Mouse (Mus musculus) CH12F3 (cell line): ENCODE data around the gene Ehd2.

Source experiments
- in situ Hi-C: fragments of 300-500 bp; cut with MboI; formaldehyde crosslinking; loops from 2 replicates; pipeline ENCODE4 v1.14.3; 2020; ENCODE audit warnings: low sequenced_read_pairs

The Ehd2 gene

GRCm38 (mm10) chr7:15967312-15967711 is at the start of gene Ehd2:
Gene Ehd2 (minus strand): TSS chr7:15967567.
- in situ Hi-C loops = no loop called here

DNA sequence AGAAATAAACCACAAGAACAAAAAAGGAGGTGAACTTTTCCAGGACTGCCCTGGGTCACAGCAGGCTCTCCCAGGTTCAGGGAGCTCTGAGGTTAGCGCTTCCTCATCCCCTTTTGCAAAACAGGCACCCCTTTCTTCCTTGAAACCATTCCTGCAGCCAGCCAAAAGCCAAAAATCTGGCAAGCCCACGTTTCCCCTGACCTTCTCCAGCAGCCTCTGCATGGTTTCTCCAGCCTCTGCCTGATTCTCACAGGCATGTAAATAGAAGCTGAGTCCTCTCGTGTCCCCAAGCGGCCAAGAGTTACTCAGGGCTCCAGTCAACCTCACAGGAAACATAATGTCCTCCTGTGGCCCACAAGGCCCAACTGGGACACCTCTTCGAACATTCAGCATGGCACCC is 48.0 kb upstream of the Ehd2 start:
- in situ Hi-C loops = no loop called here

- in situ Hi-C loops = no loop called here
Measured at GRCm38 (mm10) chr7:16014521-16015175, 47.3 kb upstream of the Ehd2 start.

DNA sequence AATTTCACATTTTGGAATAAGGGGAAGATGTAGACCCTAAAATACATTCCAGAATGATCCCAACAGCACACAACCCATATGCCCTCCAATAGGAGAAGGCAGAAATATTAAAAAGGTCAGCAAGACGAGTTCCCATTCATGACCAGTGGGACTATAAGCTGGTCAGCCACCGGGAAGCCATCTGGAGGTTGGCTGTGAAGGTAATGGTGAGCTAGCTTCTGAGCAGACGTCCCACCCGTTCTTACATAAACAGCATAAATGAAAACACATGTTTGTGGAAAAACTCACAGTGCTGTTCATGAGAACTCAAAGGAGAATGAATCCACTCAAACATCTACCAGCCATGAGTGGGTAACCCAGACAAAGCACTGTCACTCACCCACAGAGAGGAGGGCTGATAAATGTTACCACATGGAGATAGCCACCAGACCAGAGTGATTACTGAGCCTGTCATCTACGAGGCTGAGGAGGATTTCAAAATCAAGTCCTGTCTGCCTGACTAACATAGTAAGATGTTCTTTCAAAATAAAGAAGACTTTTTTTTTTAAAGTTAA is 46.4 kb upstream of the Ehd2 start:
- in situ Hi-C loops = no loop called here

DNA sequence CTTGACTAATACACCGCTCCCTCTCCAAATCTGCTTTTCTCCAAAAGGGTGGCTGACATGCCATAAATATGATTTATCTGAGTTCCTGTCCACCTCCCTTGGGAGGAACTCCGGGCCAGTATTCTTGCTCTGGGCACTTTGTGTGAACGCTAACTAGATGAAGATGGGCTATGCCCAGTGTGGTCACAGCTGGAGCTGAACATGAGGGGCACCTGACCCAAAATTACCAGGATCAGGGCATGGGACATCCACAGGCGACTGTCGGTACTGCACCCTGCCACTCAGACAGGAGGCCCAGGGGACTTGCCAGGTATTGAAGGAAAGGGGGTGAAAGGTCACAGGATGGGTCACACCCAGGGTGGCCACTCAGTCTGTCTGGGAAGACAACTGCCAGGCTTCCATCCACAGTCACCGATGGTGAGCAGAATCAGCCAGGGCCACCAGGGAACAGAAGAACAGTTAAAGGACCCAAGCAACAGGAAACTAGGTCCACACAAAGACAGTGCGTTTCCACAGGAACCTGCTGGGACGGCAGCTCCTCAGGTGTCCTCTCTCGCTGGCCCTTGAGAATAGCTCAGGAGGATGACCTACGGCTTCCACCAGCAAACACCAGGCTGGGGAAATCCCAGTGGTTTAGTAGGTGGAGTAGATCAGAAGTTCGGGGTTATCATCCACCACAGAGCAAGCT is 45.4 kb upstream of the Ehd2 start:
- in situ Hi-C loops = no loop called here

DNA sequence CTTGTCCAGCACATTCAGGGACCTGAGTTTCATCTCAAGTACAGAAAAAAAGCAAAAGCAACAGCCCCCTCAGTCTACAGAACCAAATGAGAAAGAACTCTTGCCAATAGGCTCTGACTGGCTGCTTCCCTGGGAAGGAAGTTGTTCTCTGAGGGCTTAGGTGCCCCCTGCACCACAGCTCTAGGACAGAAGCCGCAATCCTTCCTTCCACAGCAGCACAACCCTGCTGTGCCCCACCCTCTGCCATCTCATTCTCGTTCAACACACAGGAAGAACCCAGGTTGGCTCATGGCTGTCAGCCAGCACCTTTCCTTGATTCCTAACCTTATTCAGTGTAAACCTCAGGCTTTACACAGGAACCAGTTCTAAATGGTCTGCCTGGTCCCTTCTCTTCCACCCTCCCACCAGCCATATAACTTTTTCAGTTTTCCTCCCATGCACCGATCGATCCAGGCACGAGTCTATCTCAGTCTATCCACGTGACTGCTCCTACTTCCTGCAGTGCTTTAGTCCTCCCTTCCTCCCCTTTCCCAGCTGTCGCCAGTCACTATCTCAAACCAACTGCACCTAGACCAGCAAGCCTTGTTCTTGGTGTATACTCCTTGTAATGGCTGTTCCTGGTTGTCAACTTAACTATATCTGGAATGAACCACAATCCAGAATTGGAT is 44.2 kb upstream of the Ehd2 start:
- in situ Hi-C loops = no loop called here

DNA sequence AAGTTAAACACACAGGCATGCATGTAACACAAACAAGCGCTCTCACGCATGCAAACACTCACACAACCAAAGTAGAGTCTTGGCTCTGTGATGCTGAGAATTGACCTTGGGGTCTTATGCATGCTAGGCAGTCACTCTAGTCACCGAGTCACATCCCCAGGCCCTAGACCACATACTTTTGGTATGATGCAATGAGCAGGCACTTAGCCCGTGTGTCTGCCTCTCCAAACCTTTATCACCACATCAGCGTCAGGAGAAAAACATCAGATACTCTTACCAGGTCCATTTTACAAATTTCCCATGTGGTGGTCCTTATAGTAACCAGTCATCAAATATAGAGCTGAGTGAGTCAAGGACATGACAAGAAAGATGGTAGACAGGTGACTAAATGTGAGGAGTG is 43.3 kb upstream of the Ehd2 start:
- in situ Hi-C loops = no loop called here

DNA sequence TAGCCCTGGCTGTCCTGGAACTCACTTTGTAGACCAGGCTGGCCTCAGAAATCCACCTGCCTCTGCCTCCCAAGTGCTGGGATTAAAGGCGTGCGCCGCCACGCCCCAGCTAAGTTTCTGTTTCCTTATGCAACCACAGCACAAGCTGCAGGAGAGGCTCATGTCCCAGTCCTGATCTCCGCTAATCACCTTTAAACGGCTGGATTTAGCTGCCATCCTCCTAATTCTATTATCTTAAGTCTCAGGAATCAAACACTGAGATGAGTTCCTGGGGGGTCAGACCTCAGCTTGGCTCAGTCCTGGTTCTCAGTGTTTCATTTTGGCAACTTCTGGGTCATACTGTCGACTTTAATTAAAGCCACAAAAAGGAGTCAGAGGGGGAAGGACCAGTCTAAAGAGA is 42.3 kb upstream of the Ehd2 start:
- in situ Hi-C loops = no loop called here

DNA sequence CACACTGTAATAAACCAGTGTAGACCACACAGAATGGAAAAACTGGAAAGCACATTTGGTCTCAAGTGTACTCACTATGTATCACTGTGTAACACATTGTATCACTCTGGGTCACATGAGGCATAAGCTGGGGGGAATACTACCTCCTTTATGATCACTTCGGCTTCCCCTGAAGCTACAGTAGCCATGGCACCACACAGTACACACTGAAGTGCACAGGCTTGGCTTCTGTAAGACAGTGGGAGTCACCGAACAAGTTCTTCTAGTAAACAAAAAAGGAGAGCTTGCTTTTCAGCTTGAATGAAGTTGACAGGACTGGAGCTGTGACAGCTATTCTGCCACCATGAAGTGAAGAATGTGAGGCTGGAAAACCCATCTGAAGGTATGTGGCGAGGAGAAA is 37.7 kb upstream of the Ehd2 start:
- in situ Hi-C loops = no loop called here

GRCm38 (mm10) chr7:16004177-16004856 is 37.0 kb upstream of the Ehd2 start:
- in situ Hi-C loops = no loop called here

- in situ Hi-C loops = no loop called here
Measured at GRCm38 (mm10) chr7:16003032-16003431, 35.7 kb upstream of the Ehd2 start.

- in situ Hi-C loops = no loop called here
Measured at GRCm38 (mm10) chr7:16002171-16002570, 34.8 kb upstream of the Ehd2 start.

GRCm38 (mm10) chr7:16001691-16002090 is 34.3 kb upstream of the Ehd2 start:
- in situ Hi-C loops = no loop called here

GRCm38 (mm10) chr7:15993789-15994188 is 26.4 kb upstream of the Ehd2 start:
- in situ Hi-C loops = no loop called here

- in situ Hi-C loops = no loop called here
Measured at GRCm38 (mm10) chr7:15993152-15993551, 25.8 kb upstream of the Ehd2 start.

DNA sequence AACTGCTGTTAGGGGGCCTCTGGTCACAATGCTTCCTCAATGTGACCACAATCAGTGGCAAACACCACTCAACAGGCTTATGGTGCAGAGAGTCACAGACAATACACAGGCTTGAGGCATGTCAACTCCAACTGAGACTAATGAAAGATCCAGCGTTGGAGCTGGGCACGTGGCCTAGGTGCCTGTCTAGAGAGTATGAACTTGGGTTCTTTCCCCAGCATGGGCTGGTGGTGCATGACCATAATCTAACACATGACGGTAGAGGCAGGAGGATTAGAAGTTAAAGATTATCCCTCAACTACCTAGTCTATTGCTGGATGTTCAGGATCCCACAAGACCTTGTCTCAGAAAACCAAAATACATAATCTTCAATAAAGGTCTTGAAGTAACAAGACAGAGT is 24.4 kb upstream of the Ehd2 start:
- in situ Hi-C loops = no loop called here

DNA sequence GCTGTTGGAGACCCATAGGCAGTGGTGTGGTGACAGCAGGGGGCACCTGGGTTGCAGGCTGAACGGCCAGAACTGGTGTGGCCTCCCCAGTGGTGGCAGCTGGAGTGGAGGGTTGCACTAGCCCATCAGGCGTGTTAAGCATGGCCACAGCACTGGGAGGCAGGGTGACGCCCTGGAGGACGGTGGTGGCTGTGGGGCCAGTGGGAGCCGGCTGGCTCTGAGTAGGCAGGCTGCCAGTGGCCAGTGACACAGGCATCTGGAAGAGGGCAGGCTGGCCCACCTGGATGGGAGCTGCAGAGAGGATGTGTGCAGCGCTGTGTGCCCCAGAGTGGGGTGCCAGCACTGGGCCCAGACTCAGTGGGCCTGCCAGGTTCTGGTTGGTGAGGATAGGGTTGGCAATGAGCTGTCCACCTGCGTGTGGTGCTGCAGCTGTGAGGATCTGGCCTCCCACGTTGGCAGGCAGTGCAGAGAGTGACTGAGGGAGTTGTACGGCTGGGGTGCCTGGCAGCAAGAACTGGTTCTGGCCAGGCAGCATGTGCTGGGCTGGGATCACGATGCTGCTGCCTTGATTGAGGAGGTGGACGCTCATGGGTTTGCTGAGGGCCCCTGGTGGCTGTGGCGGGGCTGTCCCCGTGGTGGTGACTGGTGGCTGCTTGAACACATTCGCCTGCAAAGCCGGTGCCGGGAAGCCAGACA is 20.4 kb upstream of the Ehd2 start:
- in situ Hi-C loops = no loop called here

- in situ Hi-C loops = no loop called here
Measured at GRCm38 (mm10) chr7:15982729-15983407, 15.5 kb upstream of the Ehd2 start.

GRCm38 (mm10) chr7:15981538-15981937 is 14.2 kb upstream of the Ehd2 start:
- in situ Hi-C loops = no loop called here

DNA sequence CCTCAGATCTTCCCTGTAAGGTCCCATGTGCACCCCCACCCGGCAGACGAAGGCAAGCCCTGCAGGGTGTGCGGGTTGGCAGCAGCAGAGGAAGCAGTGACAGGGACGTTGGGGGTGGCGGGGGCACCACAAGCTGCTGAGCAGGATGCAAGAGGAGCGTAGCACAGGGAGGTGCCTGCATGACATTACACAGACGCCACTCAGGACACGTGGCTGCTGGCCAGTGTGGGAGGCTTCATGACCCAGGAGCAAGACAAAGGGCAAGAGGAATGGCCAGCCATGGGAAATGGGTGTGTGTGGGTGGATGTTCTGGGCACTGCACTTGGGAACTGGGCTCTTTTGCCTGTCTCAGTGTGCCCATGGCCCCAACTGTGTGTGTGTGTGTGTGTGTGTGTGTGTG is 12.9 kb upstream of the Ehd2 start:
- in situ Hi-C loops = no loop called here
